Mouse (Mus musculus) MEL (cell line): ENCODE results near the gene Thap11. TPM values are rescaled to one million over a fixed set of nuclear protein-coding genes. Genes with fewer than 3 reads are reported as not detected.
A peak's percentile ranks its signal among the peaks of the same experiment; 100 is the strongest.

ENCODE experiments used
- DNase-seq: peaks from one replicate; pipeline ENCODE4 v3.0.0; 2011; ENCODE audit warnings: low read depth, low spot score
- H3K27ac ChIP-seq: 2 replicates; pipeline ENCODE4 v1.5.1; 2012; ENCODE audit warnings: low read depth, mild to moderate bottlenecking, control low read depth, low read length, moderate library complexity; ENCODE audit not compliant: control insufficient read depth
- H3K27me3 ChIP-seq, 2 experiments: fragments of 150-350 bp in 1 of 2; sonication (generic) in 1 of 2; 2 replicates each; pipeline ENCODE4 v1.6.1; 2012; ENCODE audit warnings: low read length in 2 of 2, mild to moderate bottlenecking in 2 of 2, improper control_type of control experiment in 1 of 2, moderate library complexity in 1 of 2; ENCODE audit not compliant: insufficient read depth in 2 of 2, control insufficient read depth in 1 of 2
- H3K36me3 ChIP-seq, 2 experiments: 2 replicates each; pipeline ENCODE4 v1.6.1; 2012 to 2014; ENCODE audit warnings: low read length in 2 of 2, improper control_type of control experiment in 1 of 2, inconsistent platforms in 1 of 2, mild to moderate bottlenecking in 1 of 2; ENCODE audit not compliant: insufficient read depth in 2 of 2, control insufficient read depth in 1 of 2
- H3K4me1 ChIP-seq, 2 experiments: fragments of 150-350 bp in 1 of 2; sonication (generic) in 1 of 2; 2 replicates each; pipeline ENCODE4 v1.6.1; 2012; ENCODE audit warnings: low read length in 2 of 2, improper control_type of control experiment in 1 of 2, mild to moderate bottlenecking in 1 of 2; ENCODE audit not compliant: insufficient read depth in 2 of 2, control insufficient read depth in 1 of 2
- H3K4me3 ChIP-seq, 2 experiments: fragments of 150-350 bp in 1 of 2; sonication (generic) in 1 of 2; 2 replicates each; pipeline ENCODE4 v1.5.1; 2012; ENCODE audit warnings: low read depth in 2 of 2, low read length in 2 of 2, mild to moderate bottlenecking in 2 of 2, moderate library complexity in 2 of 2, control low read depth in 1 of 2, improper control_type of control experiment in 1 of 2; ENCODE audit not compliant: control insufficient read depth in 1 of 2, insufficient read depth in 1 of 2
- H3K79me2 ChIP-seq: 2 replicates; pipeline ENCODE4 v1.6.1; 2012; ENCODE audit warnings: mild to moderate bottlenecking, low read length, moderate library complexity; ENCODE audit not compliant: control insufficient read depth, poor library complexity, insufficient read depth
- H3K9ac ChIP-seq: 2 replicates; pipeline ENCODE4 v1.6.1; 2012; ENCODE audit warnings: low read depth, mild to moderate bottlenecking, control low read depth, low read length, moderate library complexity; ENCODE audit not compliant: control insufficient read depth, poor library complexity, severe bottlenecking
- H3K9me3 ChIP-seq: fragments of 150-350 bp; sonication (generic); replicated peaks from 2 replicates; pipeline ENCODE4 v1.6.1; 2012; ENCODE audit warnings: mild to moderate bottlenecking, low read length, improper control_type of control experiment, moderate library complexity; ENCODE audit not compliant: insufficient read depth
- BHLHE40 ChIP-seq: IDR thresholded peaks from 2 replicates; pipeline ENCODE4 v1.6.1; 2012; ENCODE audit warnings: low read depth, mild to moderate bottlenecking, inconsistent platforms, low read length, improper control_type of control experiment, borderline replicate concordance
- CTCF ChIP-seq, 3 experiments: IDR thresholded peaks in 2 of 3; conservative IDR thresholded peaks in 1 of 3; 2 replicates each; pipeline ENCODE4 v1.5.1; 2011 to 2012; ENCODE audit warnings: low read length in 3 of 3, low read depth in 2 of 3, mild to moderate bottlenecking in 2 of 3, improper control_type of control experiment in 1 of 3, inconsistent platforms in 1 of 3, mixed read lengths in 1 of 3, moderate library complexity in 1 of 3; ENCODE audit not compliant: control insufficient read depth in 1 of 3, insufficient read depth in 1 of 3, poor library complexity in 1 of 3, severe bottlenecking in 1 of 3
- EP300 ChIP-seq, 2 experiments: IDR thresholded peaks; 2 replicates each; pipeline ENCODE4 v1.6.1; 2011; ENCODE audit warnings: improper control_type of control experiment in 2 of 2, low read length in 2 of 2, low read depth in 1 of 2, mild to moderate bottlenecking in 1 of 2
- ETS1 ChIP-seq: IDR thresholded peaks from 2 replicates; pipeline ENCODE4 v1.6.1; 2012; ENCODE audit warnings: low read depth, mild to moderate bottlenecking, inconsistent platforms, low read length, improper control_type of control experiment, moderate library complexity
- GATA1 ChIP-seq: IDR thresholded peaks from 2 replicates; pipeline ENCODE4 v1.6.1; 2011; ENCODE audit warnings: low read depth, low read length, improper control_type of control experiment
- KAT2A ChIP-seq: conservative IDR thresholded peaks from 2 replicates; pipeline ENCODE4 v1.6.1; 2012; ENCODE audit warnings: low read depth, low read length, improper control_type of control experiment, inconsistent platforms
- MAFK ChIP-seq: IDR thresholded peaks from 2 replicates; pipeline ENCODE4 v1.6.1; 2011; ENCODE audit warnings: low read depth, mild to moderate bottlenecking, low read length, improper control_type of control experiment, borderline replicate concordance
- MAX ChIP-seq: IDR thresholded peaks from 2 replicates; pipeline ENCODE4 v1.6.1; 2011; ENCODE audit warnings: low read length, improper control_type of control experiment
- MAZ ChIP-seq: IDR thresholded peaks from 2 replicates; pipeline ENCODE4 v1.6.1; 2012; ENCODE audit warnings: low read depth, mild to moderate bottlenecking, inconsistent platforms, low read length, improper control_type of control experiment
- MEF2A ChIP-seq: IDR thresholded peaks from 2 replicates; pipeline ENCODE4 v1.6.1; 2014; ENCODE audit warnings: low read depth, mild to moderate bottlenecking, inconsistent platforms, low read length, improper control_type of control experiment; ENCODE audit not compliant: poor library complexity, insufficient replicate concordance, severe bottlenecking; ENCODE audit errors: extremely low read depth
- MXI1 ChIP-seq: IDR thresholded peaks from 2 replicates; pipeline ENCODE4 v1.6.1; 2011; ENCODE audit warnings: mild to moderate bottlenecking, low read depth, low read length, improper control_type of control experiment
- NELFE ChIP-seq: IDR thresholded peaks from 2 replicates; pipeline ENCODE4 v1.6.1; 2011; ENCODE audit warnings: low read depth, low read length, improper control_type of control experiment
- NRF1 ChIP-seq: IDR thresholded peaks from 2 replicates; pipeline ENCODE4 v1.6.1; 2014; ENCODE audit warnings: low read depth, mild to moderate bottlenecking, inconsistent platforms, low read length, improper control_type of control experiment, moderate library complexity; ENCODE audit not compliant: poor library complexity, insufficient read depth, severe bottlenecking
- POLR2A ChIP-seq, 2 experiments: IDR thresholded peaks; 2 replicates each; pipeline ENCODE4 v1.6.1; 2011 to 2012; ENCODE audit warnings: low read length in 2 of 2, mild to moderate bottlenecking in 2 of 2, control low read depth in 1 of 2, improper control_type of control experiment in 1 of 2, low read depth in 1 of 2, moderate library complexity in 1 of 2; ENCODE audit not compliant: control insufficient read depth in 1 of 2, insufficient read depth in 1 of 2, poor library complexity in 1 of 2
- POLR2AphosphoS5 ChIP-seq: IDR thresholded peaks from 2 replicates; pipeline ENCODE4 v1.6.1; 2012; ENCODE audit warnings: low read depth, borderline replicate concordance, mild to moderate bottlenecking, inconsistent platforms, low read length, moderate library complexity, mixed read lengths
- RCOR1 ChIP-seq: IDR thresholded peaks from 2 replicates; pipeline ENCODE4 v1.6.1; 2012; ENCODE audit warnings: low read depth, mild to moderate bottlenecking, inconsistent platforms, low read length, improper control_type of control experiment
- SIN3A ChIP-seq: IDR thresholded peaks from 2 replicates; pipeline ENCODE4 v1.6.1; 2012; ENCODE audit warnings: low read length, improper control_type of control experiment, inconsistent platforms
- TAL1 ChIP-seq: IDR thresholded peaks from 2 replicates; pipeline ENCODE4 v1.6.1; 2012; ENCODE audit warnings: mild to moderate bottlenecking, inconsistent platforms, low read length, moderate library complexity, mixed read lengths
- TBP ChIP-seq: IDR thresholded peaks from 2 replicates; pipeline ENCODE4 v1.8.0; 2011; ENCODE audit warnings: low read depth, low read length, improper control_type of control experiment
- TCF12 ChIP-seq: IDR thresholded peaks from 2 replicates; pipeline ENCODE4 v1.6.1; 2014; ENCODE audit warnings: low read depth, mild to moderate bottlenecking, inconsistent platforms, low read length, improper control_type of control experiment, moderate library complexity
- USF2 ChIP-seq, 2 experiments: IDR thresholded peaks; 2 replicates each; pipeline ENCODE4 v1.6.1; 2011 to 2012; ENCODE audit warnings: improper control_type of control experiment in 2 of 2, low read length in 2 of 2, borderline replicate concordance in 1 of 2, inconsistent platforms in 1 of 2, low read depth in 1 of 2, mild to moderate bottlenecking in 1 of 2; ENCODE audit not compliant: insufficient read depth in 1 of 2
- ZMIZ1 ChIP-seq: IDR thresholded peaks from 2 replicates; pipeline ENCODE4 v1.6.1; 2012; ENCODE audit warnings: low read depth, mild to moderate bottlenecking, inconsistent platforms, low read length, improper control_type of control experiment, moderate library complexity
- ZNF384 ChIP-seq: IDR thresholded peaks from 2 replicates; pipeline ENCODE4 v1.6.1; 2012; ENCODE audit warnings: low read depth, mild to moderate bottlenecking, inconsistent platforms, low read length, improper control_type of control experiment
- polyA plus RNA-seq, 2 experiments: library from polyadenylated mRNA; stranded (reverse) in 1 of 2; unstranded in 1 of 2; fragments of >175 nt in 1 of 2; fragments of >200 nt in 1 of 2; gene quantifications; 2 replicates each; pipeline versions ENCODE4 v1.2.1 to v1.2.4; 2012; ENCODE audit warnings: low replicate concordance in 2 of 2, low read depth in 1 of 2; ENCODE audit not compliant: insufficient read length in 2 of 2, insufficient read depth in 1 of 2, missing spikeins in 1 of 2
- total RNA-seq: library from RNA; depleted of rRNA; stranded (reverse); fragments of 300-350 nt; gene quantifications from 2 replicates; pipeline ENCODE4 v1.2.3, GENCODE M21; 2012

Gene Thap11
- total and polyA plus RNA-seq, 3 experiments, result 48.8 to 51.4 TPM; not detected in 1

DNA sequence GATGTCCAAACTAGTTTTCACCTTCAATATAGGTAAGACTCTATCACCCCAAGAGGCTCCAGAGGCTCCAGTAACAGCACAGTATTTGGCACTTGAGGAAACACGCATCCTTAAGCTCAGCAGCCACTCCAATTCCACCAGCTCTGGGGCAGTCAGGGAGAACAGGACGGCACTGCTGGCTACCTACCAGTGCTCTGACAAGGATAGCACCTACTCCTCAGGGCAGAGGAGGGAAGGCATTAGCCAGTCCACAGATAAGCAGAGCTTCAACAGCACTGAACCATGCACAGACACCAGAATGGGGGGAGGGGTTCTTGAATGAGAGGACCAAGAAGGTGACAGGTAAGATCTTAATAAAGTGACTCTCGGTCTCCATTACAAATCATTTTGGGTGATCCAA lies 35.3 kb upstream of the Thap11 start:
- no peaks in the 10 kb centered on the region for H3K27me3 ChIP-seq
- DNase-seq, result no peak
- peaks cover 1 to 17% of the 10 kb centered on the region in 2 experiments; a peak in 3 of 4 replicates for H3K36me3 ChIP-seq
- no peak overlapping the region for H3K9ac ChIP-seq
- H3K79me2 ChIP-seq, result peaks cover 5% of the 10 kb centered on the region; the same call in 1 of the 2 replicates
- H3K27ac ChIP-seq, result no peak overlapping the region
- TF ChIP-seq MAZ (no peak), ZNF384 (no peak), TCF12 (no peak), NRF1 (no peak)
- no peaks in the 10 kb centered on the region for H3K9me3 ChIP-seq
- peaks cover 14 to 19% of the 10 kb centered on the region in 2 experiments for H3K4me1 ChIP-seq
- no peak overlapping the region for H3K4me3 ChIP-seq

DNA sequence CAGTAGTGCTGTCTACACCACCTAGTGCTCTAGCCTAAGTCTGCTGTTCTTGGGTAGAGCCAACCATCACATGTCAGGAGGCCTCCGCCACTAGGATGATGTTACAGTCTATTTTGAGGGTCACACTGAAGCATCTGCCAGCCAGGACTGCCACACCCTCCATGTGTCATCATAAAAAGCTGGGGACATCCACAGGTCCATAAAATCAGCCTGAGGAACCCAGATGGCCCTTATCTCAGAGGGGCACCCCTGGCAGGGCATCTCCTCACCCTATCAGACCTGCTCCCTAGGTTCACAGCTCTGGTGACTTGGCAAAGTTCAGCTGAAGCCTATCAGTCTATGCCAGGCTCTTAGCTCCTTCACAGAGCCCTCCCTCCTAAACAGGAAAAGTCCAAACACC lies 34.0 kb upstream of the Thap11 start:
- Histone ChIP-seq H3K27me3 (no peaks in the 10 kb centered on the region), H3K9me3 (no peaks in the 10 kb centered on the region), H3K4me3 (no peak overlapping the region), H3K79me2 (peaks cover 7% of the 10 kb centered on the region; the same call in 1 of the 2 replicates), H3K4me1 (peaks cover 13 to 24% of the 10 kb centered on the region in 2 experiments), H3K27ac (no peak overlapping the region), H3K36me3 (peaks cover under 1 to 20% of the 10 kb centered on the region in 2 experiments), H3K9ac (no peak overlapping the region)
- no peak for TF ChIP-seq POLR2AphosphoS5
- peak; percentile 67; the same call in 1 of the 2 replicates for TF ChIP-seq BHLHE40
- TF ChIP-seq ETS1, result peak; percentile 96
- TF ChIP-seq POLR2A (IDR thresholded peaks at IDR 0.05; ENCODE audit: control insufficient read depth in 1 of 2, insufficient read depth in 1 of 2, low read depth in 1 of 2, low read length in 2 of 2, poor library complexity in 1 of 2), result no peak
- TF ChIP-seq KAT2A, result no peak
- peak; percentile 89 for TF ChIP-seq GATA1
- TF ChIP-seq SIN3A, result peak; percentile 71
- TF ChIP-seq RCOR1, result peak; percentile 57
- no peak for TF ChIP-seq USF2 (IDR thresholded peaks at IDR 0.05; ENCODE audit: borderline replicate concordance in 1 of 2, insufficient read depth in 1 of 2, low read depth in 1 of 2, low read length in 2 of 2)
- 0 out of 2 replicates have a peak, but pooled peaks have one; percentile 39 for TF ChIP-seq MAX
- TF ChIP-seq NRF1, result no peak
- TF ChIP-seq NELFE, result no peak
- TF ChIP-seq TCF12, result peak; percentile 94
- TF ChIP-seq ZMIZ1, result no peak
- TF ChIP-seq TBP, result no peak
- TF ChIP-seq TAL1, result peak; percentile 95
- peak; percentile 6; the same call in 1 of the 2 replicates for TF ChIP-seq MAFK
- TF ChIP-seq EP300 (IDR thresholded peaks at IDR 0.05; ENCODE audit: low read depth in 1 of 2, low read length in 2 of 2), result peak; percentile 77 to 91
- no peak for TF ChIP-seq MEF2A
- no peak for TF ChIP-seq MAZ
- peak; percentile 55; the same call in 1 of the 2 replicates for TF ChIP-seq MXI1
- no peak for TF ChIP-seq CTCF (IDR thresholded peaks at IDR 0.05 in 2 of 3, conservative IDR thresholded peaks at IDR 0.05 in 1 of 3; ENCODE audit: control insufficient read depth in 1 of 3, insufficient read depth in 1 of 3, low read depth in 2 of 3, low read length in 3 of 3, poor library complexity in 1 of 3, severe bottlenecking in 1 of 3)
- peak; percentile 76 for DNase-seq
